Mouse (Mus musculus) inflammation-experienced regulatory T-cells, adult 16 weeks (primary cell): ENCODE results near the gene Casc3. TPM values are rescaled to one million over a fixed set of nuclear protein-coding genes. Genes with fewer than 3 reads are reported as not detected.

ENCODE experiments used
- polyA plus RNA-seq: library from polyadenylated mRNA; unstranded; fragments of 100-300 nt; shearing (Covaris generic); gene quantifications from one replicate; pipeline ENCODE4 v1.2.1, GENCODE M21; 2017

Gene Casc3
- polyA plus RNA-seq = 15.3 TPM

DNA sequence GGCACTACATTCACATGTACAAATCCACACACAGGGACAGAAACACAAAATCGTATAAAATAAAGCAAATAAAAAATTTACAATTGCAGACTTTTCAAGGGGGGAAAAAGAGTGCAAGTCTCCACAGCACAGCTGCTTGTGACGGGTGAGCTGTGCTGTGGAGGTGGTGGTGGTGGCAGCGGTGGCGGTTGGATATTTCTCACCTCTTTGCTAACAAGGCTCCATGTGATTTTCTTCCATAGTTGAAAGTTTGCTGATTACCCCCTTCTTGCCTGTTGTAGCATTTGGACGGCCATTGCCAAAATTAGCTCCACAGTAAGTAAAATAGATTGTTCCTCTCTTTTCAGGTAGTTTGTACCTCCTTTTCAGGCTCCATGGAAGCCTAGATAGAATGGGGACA is at the start of gene Casc3:
TSS of gene Casc3 (plus strand) at position 301 of the 400 bp plus-strand sequence.

GRCm38 (mm10) chr11:98774582-98775347 is 29.9 kb upstream of the Casc3 start, which contains the start of gene Nr1d1:
Nr1d1 (minus strand) TSS chr11:98775333.

GRCm38 (mm10) chr11:98795015-98795713 is 9.5 kb upstream of the Casc3 start, which contains the start of gene Msl1:
Msl1 (plus strand) TSS chr11:98795516.

DNA sequence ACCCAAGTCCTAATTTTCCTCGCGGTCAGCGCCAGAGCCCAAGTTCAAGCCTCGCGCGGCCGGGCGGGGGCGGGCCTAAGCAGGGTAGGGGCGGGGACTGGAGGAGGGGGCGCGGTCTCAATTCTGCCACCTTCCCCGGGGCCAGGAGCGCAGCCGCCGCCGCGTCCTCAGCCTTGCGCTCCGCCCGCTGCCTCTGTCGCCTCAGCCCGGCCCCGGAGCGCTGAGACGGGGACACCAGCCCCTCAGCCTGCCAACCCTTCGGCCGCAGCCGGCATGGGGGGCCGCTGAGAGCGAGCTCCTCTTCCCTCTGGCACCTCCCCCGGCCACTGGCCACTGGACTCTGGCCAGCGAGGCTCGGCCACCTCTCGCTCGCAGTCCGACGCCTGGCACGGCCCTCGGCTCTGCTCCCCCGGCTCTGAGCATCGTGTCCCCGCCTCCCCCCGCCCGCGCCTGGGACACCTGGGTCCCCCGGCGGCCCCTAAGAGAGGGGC is 32.0 kb downstream of the Casc3 start, which contains the start of gene Rapgefl1:
TSS of gene Rapgefl1 (plus strand) at position 135 of the 491 bp plus-strand sequence.

DNA sequence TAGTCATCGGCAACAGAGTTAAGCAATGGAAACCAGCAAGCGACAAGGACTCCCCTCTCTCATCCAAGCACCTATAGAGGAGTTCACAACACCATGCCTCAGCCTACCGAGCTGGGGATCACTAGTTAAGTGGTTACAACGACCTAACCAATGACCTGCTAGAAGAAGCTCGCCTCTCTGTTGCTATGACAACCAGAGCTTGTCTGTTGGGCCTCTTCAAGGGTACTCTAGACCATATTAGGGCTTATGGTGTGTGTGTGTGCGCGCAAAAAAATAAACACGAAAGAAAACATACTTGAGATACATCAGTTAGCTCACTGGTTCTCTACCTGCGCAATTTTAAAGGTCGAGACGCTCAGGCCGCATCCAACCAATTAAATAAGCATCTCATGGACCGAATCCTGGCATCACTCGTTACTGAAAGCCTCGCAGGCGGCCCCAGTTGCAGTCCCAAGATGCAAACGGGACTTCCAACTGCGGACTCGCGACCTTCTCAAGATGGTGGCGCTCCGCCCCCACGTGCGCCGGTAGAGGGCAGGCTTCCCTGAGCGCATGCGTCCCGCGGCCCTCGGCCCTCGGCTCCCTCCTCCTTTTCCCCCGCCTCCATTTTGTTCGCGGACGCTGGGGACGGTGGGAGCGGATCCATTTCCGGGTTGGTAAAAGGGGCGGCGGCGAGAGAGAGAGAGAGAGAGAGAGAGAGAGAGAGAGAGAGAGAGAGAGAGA is 58.5 kb downstream of the Casc3 start, which contains the start of gene Wipf2:
TSS of gene Wipf2 (plus strand) at position 611 of the 723 bp plus-strand sequence.

Other genes with a start within 250 kb of the Casc3 start
- 96.0 TPM for gene Ormdl3, start 217.5 kb upstream of the Casc3 start, polyA plus RNA-seq
- not detected for gene Lrrc3c, start 206.6 kb upstream of the Casc3 start, polyA plus RNA-seq
- 4.4 TPM for gene Gm12355, start 179.2 kb upstream of the Casc3 start, polyA plus RNA-seq
- gene Gsdma3, start 178.5 kb upstream of the Casc3 start, polyA plus RNA-seq = not detected
- gene Gsdma2, start 158.1 kb upstream of the Casc3 start, polyA plus RNA-seq = not detected
- gene Gsdma, start 140.6 kb upstream of the Casc3 start, polyA plus RNA-seq = not detected
- 115 TPM for gene Psmd3, start 122.4 kb upstream of the Casc3 start, polyA plus RNA-seq
- not detected for gene Csf3, start 103.6 kb upstream of the Casc3 start, polyA plus RNA-seq
- 70.6 TPM for gene Med24, start 75.5 kb upstream of the Casc3 start, polyA plus RNA-seq
- 6.0 TPM for gene Thra, start 64.3 kb upstream of the Casc3 start, polyA plus RNA-seq
- gene Nr1d1, start 29.6 kb upstream of the Casc3 start, polyA plus RNA-seq = 10.0 TPM
- gene Msl1, start 9.4 kb upstream of the Casc3 start, polyA plus RNA-seq = 14.0 TPM
- gene Rapgefl1, start 31.9 kb downstream of the Casc3 start, polyA plus RNA-seq = 0.18 TPM
- 4.1 TPM for gene Wipf2, start 58.7 kb downstream of the Casc3 start, polyA plus RNA-seq
- 6.9 TPM for gene Cdc6, start 102.9 kb downstream of the Casc3 start, polyA plus RNA-seq
- gene Rara, start 122.9 kb downstream of the Casc3 start, polyA plus RNA-seq = 45.5 TPM
- not detected for gene Gjd3, start 178.1 kb downstream of the Casc3 start, polyA plus RNA-seq
- gene Top2a, start 219.3 kb downstream of the Casc3 start, polyA plus RNA-seq = 29.5 TPM
- 34.6 TPM for gene Igfbp4, start 236.3 kb downstream of the Casc3 start, polyA plus RNA-seq